Mouse (Mus musculus) heart, adult 2 months (tissue): ENCODE results near the gene Olfr223.

Experiments
- CTCF ChIP-seq: fragments of 200-600 bp; IDR thresholded peaks from 2 replicates; pipeline ENCODE4 v1.8.1; 2022; ENCODE audit warnings: antibody characterized with exemption, mild to moderate bottlenecking, moderate library complexity
- POLR2A ChIP-seq: fragments of 200-500 bp; IDR thresholded peaks from 2 replicates; pipeline ENCODE4 v1.6.1; 2011; ENCODE audit warnings: mild to moderate bottlenecking, low read depth, low read length, control low read depth; ENCODE audit not compliant: insufficient read depth

DNA sequence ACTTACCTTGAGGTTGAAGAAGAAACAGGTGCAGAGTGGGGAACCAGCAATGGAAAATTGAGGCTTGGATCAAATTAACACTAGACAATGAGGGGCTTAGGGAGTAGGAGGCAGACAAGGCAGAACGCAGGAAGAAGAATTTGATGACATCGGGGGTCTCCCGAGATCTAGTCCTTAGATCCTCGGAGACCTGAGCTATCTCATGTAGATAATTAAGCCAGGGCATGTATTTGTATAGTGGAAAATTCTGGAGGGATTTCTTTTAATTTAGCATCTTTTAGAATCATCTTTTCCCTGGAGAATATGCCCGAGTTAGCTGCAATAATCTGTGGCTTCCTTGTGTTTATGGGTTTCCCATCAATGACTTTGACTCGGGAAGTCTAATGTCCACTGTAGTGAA, at the start of gene Olfr223:
- TF ChIP-seq CTCF (no peak), POLR2A (no peak)
